Mouse (Mus musculus): ENCODE results near the gene Cchcr1.

The Cchcr1 gene

DNA sequence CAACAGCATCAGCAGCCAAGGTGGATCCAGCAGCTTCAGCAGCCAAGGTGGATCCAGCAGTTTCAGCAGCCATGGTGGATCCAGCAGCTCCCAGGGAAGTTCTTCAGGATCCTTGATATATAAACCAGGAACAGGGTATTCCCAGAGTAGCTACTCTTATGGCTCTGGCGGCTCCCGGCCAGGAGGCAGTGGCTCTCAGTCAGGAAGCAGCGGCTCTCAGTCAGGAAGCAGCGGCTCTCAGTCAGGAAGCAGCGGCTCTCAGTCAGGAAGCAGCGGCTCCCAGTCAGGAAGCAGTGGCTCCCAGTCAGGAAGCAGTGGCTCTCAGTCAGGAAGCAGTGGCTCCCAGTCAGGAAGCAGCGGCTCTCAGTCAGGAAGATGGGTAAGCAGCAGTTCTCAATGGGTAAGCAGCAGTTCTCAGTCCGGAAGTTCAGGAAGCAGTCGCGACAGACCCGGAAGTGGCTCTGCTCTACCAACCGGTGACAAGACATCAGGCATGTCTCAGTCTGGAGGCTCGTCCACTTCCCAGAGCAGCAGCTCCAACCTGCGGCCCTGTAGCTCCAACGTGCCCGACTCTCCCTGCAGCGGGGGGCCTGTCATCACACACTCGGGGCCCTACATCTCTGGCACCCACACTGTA lies 38.0 kb downstream of the Cchcr1 start:
- DNase-seq (ENCODE audit: extremely low read depth, low read depth): no peak

DNA sequence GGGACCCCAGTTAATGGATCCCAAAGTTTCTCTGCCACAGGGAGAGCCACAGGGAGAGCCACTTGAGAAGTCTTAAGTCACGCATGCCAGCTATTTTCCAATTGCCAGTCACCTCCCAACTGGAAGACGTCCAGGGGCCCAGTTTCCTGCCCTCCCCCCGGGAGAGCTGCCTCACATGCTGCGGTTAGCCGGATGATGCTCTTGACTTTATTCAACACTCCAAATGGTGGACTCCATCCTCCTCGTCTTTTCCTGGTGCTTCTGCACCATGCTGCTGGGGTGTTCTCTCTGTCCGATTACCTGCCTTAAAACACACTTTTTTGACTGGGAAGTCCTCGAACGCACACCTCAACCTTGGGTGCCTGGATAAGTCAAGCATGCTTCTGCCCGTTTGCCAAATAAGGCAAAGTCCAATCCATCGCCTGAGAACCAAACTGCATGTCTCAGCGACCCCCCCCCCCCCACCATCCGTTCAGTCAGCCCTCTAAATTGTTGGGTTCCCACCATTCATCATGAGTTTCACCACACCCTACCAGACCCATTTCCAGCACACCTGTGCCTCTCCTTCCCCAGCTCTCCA lies 39.4 kb downstream of the Cchcr1 start:
- no peak for DNase-seq (ENCODE audit: extremely low read depth, low read depth)

DNA sequence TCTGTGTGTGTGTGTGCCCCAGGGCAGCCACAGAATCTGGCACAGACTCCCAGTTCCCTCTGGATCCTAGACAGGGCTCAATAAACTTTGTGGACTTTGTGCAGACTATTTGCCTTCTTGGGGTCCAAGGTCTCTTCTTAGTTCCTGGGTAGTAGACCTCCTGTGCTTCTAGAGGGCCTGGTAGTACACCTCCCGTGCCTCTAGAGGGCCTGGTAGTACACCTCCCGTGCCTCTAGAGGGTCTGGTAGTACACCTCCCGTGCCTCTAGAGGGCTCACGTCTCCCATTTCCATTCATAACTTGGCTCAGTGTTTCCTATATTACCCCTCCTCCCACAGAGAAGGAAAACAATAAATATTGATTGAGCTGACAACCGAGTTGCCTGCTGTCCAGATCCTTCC lies 39.9 kb downstream of the Cchcr1 start:
- DNase-seq (ENCODE audit: extremely low read depth, low read depth): peak; percentile 44

- no peak for DNase-seq (ENCODE audit: extremely low read depth, low read depth)
Observed at GRCm38 (mm10) chr17:35557351-35557750, 40.5 kb downstream of the Cchcr1 start.

DNA sequence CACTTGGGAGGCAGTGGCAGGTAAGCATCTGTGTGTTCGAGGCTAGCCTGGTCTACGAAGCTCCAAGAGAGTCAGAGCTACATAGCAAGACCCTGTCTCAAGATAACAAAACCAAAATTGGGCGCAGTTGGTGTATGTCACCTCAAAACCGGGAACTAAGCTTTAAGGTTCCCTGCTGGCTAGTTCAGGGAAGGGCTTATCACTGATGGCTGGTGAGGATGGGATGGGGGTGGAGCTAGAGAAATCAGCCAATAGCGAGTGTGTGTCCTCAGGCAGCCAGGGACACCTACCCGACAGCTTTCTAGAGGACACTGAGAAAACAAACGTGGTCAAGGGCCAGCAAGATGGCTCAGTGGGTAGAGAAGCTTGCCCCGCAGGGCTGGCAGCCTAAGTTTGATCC lies 41.3 kb downstream of the Cchcr1 start:
- peak; percentile 64 for DNase-seq (ENCODE audit: extremely low read depth, low read depth)

DNA sequence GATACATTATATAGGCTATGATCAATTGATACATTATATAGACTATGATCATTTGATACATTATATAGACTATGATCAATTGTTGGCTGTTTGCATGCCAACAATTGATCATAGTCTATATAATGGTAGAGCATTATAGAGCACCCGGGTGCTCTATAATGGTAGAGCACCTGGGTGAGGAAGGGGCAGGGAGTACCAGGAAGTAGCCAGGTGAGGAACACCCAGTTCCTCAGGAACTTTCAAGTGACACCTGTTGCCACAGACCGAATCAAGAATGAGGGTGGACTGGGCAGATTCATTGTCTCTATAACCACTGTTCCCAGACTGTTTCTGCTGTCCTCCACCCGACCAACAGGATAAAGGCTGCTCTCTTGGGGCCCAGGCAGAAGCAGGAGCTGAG lies 50.2 kb downstream of the Cchcr1 start, which contains the start of gene 2300002M23Rik:
TSS of gene 2300002M23Rik (plus strand) at position 301 of the 400 bp plus-strand sequence.
- DNase-seq (ENCODE audit: extremely low read depth, low read depth): no peak

DNA sequence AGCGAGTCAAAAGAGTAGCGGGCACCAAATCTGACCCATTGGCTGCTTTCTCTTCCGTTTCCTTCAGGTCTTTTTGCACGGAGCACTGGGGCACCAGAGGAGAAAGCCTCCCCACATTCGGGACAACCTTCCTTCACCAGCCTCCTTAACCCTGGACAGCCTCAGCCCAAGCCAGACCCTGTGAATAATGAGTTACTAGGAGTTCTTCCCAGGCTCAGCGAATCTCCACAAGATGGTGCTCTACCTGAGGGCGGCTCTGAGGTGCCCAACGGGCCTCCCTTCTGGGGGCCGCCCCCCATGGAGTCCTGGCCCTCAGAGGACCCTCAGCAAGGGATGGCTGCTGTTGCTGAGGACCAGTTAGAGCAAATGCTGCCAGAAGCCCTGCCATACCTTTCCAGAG lies 50.9 kb downstream of the Cchcr1 start:
- DNase-seq (ENCODE audit: extremely low read depth, low read depth): no peak

GRCm38 (mm10) chr17:35569091-35569944 lies 52.4 kb downstream of the Cchcr1 start:
- no peak for DNase-seq (ENCODE audit: extremely low read depth, low read depth)

DNA sequence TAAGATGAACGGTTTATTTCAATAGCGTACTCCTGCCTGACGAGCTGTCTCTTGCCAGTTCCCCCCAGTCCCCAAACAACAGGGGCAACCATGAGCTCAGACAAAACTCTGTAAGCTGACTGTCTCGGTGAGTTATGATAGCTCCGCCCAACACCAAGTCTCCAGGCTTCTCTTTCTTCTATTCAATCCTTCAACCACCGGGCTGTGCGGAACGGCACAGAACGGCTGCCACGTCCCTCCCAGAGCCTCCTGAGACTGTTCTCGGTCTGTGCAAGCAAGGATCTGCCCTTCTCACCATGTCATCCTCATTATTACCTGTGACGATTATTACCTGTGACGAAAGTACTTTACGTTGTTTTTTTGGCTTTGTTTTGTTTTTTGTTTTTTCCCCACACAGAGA lies 53.9 kb downstream of the Cchcr1 start:
- no peak for DNase-seq (ENCODE audit: extremely low read depth, low read depth)

DNA sequence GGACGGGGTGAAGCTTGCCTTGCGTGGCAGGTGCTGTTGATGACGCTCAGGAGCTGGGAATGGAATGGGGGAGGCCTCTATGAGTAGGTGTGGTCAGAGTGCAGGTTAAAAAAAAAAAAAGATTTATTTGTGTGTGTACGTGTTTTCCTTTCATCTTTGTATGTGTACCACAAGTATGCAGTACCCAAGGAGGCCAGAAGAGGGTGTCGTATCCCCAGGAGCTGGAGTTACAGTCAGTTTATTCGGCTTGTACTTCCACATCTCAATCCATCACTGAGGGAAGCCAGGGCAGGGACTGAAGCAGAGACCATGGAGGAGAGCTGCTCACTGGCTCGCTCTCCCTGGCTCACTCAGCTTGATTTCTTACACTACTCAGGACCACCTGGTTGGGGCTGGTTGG lies 54.6 kb downstream of the Cchcr1 start:
- no peak for DNase-seq (ENCODE audit: extremely low read depth, low read depth)

DNA sequence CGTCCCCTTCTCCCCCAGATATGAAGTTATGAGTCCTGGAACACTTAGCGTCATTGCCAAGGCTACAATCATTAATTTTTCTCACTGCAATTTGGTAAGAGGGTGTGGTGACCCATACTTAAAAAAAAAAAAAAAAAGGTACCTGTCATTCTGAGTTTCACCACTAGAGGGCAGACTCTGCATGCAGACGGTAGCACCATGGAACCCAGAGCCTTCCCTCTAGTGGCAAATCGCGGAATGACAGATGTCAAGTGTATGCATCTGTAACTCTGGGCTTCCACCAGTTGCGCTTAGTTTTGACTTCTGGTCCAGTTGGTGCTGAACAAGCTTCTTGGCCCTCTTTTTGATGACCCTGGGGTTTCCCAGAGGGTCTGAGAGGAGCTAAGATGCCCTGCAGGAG lies 61.3 kb downstream of the Cchcr1 start:
- peak; percentile 62 for DNase-seq (ENCODE audit: extremely low read depth, low read depth)

All from MEL-GATA-1-ER (cell line).